Mouse (Mus musculus) telencephalon, adult 2 months (tissue): ENCODE results near the gene Fam76a.

Source experiments
- DNase-seq: peaks from one replicate; pipeline ENCODE4 v3.0.0-alpha.2; 2011; ENCODE audit warnings: low read depth, low spot score

Fam76a gene

DNA sequence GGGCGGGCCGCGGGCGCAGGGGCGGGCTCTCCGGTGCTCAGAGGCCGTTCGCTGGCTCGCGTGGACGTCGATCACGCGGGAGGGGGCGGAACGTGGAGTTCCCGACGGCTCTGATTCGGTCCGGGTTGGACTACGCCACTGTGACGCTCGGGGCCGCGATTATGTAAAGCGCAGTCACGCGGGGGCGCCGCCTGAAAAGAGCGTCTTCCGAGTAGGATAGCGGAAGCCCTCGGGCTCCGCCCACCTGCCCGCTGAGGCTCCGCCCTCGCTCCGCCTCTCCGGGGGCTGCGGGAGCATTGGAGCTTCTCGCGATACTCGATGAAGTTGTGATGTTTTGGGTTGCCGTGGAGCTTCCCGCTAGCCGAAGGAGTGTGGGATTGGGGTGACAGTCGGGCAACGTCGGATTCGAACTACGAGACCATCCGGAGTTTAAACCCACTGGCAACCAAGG, at the start of gene Fam76a:
Gene Fam76a, minus strand, starts transcription at position 1 of the 451 bp plus-strand sequence.
- peak; percentile 99 for DNase-seq

GRCm38 (mm10) chr4:132972101-132972500, 49.7 kb upstream of the Fam76a start:
- DNase-seq, result no peak

DNA sequence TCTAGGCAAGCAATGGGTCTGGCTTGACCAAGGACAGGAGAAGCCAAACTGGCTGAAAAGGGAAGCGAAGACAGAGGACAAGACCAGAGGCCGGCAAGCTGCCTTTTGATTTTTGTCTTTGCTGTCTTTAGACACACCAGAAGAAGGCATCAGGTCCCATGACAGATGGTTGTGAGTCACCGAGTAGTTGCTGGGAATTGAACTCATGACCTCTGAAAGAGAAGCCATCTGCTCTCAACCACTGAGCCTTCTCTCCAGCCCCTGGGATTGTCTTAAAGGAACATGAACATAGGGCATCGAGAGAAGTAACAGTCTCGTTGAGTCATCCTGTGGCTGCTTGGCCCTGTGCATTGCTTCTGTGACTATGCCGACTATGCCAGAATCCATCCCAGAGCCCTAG, 49.2 kb upstream of the Fam76a start:
- DNase-seq, result no peak

GRCm38 (mm10) chr4:132968105-132968938, 46.0 kb upstream of the Fam76a start:
- DNase-seq, result no peak

- DNase-seq, result no peak
Measured at GRCm38 (mm10) chr4:132964473-132964872, 42.1 kb upstream of the Fam76a start.

- no peak for DNase-seq
Measured at GRCm38 (mm10) chr4:132964064-132964463, 41.7 kb upstream of the Fam76a start.

DNA sequence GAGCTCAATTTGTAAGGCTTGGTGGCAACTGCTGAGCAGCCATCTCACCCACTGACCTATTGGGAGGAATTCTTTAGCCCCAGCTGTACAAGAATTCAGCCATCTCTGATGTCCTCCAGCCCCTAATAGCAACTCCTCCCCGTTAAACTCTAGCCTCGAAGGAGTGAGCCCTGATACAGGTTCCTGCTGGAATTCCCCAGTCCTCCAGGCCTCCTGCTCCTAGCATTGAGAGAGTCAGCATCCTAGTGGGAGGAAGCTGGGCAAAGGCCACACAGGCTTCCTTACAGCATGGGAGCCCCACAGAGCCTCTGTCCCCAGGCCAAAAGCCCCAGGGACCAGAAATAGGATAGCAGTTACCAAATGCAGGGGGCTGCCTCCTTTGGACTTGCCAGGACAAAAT, 41.1 kb upstream of the Fam76a start:
- no peak for DNase-seq

- DNase-seq, result no peak
Measured at GRCm38 (mm10) chr4:132962628-132963027, 40.3 kb upstream of the Fam76a start.

- DNase-seq, result no peak
Measured at GRCm38 (mm10) chr4:132961866-132962265, 39.5 kb upstream of the Fam76a start.

GRCm38 (mm10) chr4:132960864-132961639, 38.7 kb upstream of the Fam76a start:
- DNase-seq, result no peak

GRCm38 (mm10) chr4:132960313-132960712, 38.0 kb upstream of the Fam76a start:
- no peak for DNase-seq

DNA sequence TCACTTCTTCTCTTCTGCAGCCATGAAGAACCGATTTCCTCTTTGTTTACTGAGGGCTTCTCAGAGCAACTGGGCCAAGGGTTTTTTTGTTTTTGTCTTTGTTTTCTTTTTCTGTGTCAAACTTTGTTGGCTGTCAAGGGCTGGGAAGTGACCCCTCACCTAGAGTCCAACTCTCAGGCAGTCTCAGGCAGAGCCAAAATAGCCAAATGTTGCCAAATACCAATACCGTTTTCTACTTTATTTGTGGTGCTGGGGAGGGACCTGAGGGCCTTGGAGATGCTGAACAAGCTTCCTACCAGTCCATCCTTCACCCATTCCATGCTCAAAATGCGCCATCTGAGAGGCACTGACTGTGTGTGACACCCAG, 37.3 kb upstream of the Fam76a start:
- DNase-seq, result no peak

GRCm38 (mm10) chr4:132958741-132959678, 36.7 kb upstream of the Fam76a start:
- DNase-seq, result no peak

GRCm38 (mm10) chr4:132955395-132955791, 33.0 kb upstream of the Fam76a start:
- DNase-seq, result no peak

DNA sequence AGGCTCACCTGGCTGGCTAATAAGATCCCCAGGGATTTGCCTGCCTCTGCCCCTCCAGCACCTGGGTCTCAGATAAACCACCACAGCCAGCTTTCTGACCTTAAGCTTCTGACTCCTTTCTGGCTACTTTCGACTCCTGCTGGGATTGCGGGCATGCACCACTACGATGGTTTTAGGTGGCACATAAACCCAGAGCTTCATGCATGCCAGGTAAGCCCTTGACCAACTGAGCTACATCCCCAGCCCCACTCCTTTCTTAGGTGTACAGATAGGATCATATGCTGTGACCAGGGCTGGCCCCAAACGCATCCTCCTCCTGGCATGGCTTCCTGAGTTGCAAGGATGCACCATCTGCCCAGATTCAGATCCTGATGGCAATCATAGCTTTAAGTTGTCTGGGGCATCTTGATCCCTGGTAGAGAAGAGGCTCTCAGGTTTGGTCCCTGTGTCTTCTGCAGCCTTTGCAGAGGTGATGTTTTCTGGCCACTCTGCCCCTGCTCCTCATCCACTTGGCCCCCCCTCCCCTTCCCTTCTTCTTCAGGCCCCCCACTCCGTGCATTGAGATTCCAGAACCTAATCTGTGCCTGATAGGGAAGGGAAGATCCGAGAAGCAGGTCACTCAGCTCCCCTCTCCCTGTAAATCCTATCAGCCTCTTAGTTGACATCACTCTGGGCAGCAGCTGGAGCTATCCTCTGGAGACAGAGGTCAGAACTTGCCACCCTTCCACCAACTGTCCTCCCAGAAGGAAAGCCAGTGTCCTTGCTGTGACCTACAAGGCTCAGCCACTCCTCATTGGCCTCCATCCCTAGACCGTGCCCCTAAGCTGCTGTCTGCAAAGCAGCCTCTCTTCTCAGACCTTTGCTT, 32.4 kb upstream of the Fam76a start:
- no peak for DNase-seq

GRCm38 (mm10) chr4:132950999-132951398, 28.6 kb upstream of the Fam76a start:
- no peak for DNase-seq

DNA sequence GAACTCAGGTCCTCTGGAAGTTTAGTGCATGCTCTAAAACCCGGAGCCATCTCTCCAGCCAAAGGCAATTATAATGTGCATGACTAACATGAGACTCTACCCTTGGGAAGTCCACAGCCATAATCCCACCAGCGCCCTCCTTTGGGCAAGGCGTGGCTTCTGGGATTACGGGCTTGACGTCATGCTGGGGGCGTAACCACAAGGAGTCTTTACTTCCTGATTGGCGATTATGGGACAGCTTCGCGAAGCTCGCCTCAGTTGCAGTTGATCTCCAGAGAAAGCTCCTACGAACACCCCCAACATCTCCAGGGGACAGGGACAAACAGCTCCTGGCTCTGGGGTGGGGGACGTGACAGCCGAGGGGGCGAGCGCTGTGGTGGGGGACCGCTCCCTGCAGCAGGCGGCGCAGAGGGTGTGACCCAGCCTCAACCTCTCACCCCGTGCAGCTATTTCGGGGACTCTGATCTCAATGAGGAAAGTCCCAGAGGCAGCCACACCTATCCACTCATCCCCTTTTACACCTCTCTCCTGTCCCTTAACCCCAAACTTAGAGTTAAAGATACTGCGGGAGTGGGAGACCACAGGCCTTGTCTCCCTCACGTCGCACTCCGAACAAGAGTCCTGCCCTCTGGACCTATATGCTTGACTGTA, 27.6 kb upstream of the Fam76a start:
- DNase-seq, result no peak

DNA sequence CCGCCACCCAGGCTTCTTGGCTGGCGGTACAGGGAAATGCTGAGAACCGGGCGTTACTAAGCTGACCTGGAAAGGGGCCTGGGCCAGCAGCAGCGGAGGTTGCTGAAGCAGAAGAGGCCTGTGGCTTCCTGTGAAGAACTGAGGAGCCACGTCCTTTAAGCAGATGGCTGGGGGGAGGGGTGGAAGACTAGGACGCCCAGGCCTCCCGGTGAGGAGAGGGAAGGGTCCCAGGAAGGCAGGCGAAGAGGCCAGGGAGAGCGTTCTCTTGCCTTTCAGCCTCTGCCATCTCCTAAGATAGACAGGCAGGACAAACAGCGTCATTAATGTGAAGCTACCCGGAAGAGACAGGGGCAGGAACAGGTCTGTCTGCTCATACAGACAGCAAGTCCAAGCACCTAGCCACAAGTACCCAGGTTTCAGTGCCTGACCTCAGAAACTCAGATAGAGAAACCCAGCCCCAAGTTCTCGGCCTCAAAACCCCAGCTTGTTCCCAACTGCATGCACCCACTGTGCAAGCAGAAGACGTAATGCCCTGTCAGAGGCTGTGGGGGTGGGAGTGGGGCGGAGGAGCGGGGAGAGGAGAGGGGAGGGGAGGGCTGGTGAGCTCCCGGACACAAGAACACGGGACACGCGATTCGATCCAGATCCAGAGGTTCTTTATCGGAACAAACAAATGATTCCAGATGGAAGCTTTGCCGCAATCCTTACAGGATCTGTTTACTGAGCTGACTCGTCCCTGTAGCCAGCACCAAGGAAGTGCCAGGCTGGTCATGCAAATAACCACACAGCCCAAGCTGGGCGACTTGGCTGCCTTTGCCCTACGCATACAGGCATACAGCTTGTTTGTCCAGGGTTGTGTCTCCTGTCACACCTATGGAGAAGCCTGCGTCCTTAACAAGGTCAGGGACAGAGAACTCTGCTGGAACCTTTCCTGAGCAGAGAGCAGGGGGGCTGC, 24.0 kb upstream of the Fam76a start:
- no peak for DNase-seq
